Mouse (Mus musculus): ENCODE results near the gene Flnc.

DNA sequence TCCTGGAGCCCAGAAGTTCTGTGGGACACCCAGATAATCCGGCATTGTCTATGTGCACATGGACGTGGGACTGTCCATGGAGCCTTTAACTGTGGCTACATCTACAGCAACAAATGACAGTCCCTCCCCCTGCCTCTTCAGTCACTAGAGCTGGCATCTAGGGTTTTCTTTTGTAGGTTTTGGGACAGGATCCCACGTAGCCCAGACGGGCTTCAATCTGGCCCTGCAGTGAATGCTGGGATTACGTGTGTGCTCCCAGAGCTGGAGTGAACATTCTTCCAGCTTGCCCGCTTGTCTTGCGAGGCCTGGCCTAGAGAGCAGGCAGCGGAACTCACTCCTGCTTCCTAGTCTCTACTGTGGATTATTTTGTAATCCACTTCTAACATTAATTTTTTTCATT is 7.9 kb upstream of the Flnc start:
- TF ChIP-seq CTCF (IDR thresholded peaks at IDR 0.05; ENCODE audit: low read depth), result no peak
- no peak for TF ChIP-seq EP300 (IDR thresholded peaks at IDR 0.05; ENCODE audit: low read depth)

All from liver, postnatal 0 days (tissue).